Mouse (Mus musculus) brain, embryonic 14.5 days (tissue): ENCODE measurements at regions not wholly inside any gene's neighbourhood (a gene's known extent, or its start where the extent isn't known, plus 50 kb on each side); places are given as distances from the start of the nearest gene placed in this dataset.

ENCODE experiments used
- CTCF ChIP-seq: fragments of 200-500 bp; IDR thresholded peaks from 2 replicates; pipeline ENCODE4 v1.5.1; 2012; ENCODE audit warnings: inconsistent platforms, mild to moderate bottlenecking, moderate library complexity, borderline replicate concordance; ENCODE audit not compliant: insufficient read depth, insufficient read length; ENCODE audit errors: extremely low read depth
- POLR2A ChIP-seq: fragments of 200-500 bp; IDR thresholded peaks from 2 replicates; pipeline ENCODE4 v1.6.1; 2012; ENCODE audit warnings: mild to moderate bottlenecking, inconsistent platforms, borderline replicate concordance; ENCODE audit not compliant: poor library complexity, insufficient read depth, insufficient read length, severe bottlenecking; ENCODE audit errors: extremely low read depth

GRCm38 (mm10) chr11:31787376-31787775 lies 84.6 kb upstream of the Cpeb4 start:
- TF ChIP-seq POLR2A (no peak), CTCF (no peak)
